Mouse (Mus musculus) bone marrow macrophage, adult 2 months (primary cell): ENCODE results near the gene Ntrk2.

Experiments used
- CTCF ChIP-seq: IDR thresholded peaks from 2 replicates; pipeline ENCODE4 v1.5.1; 2012; ENCODE audit warnings: low read depth, mild to moderate bottlenecking, low read length, moderate library complexity
- POLR2A ChIP-seq: IDR thresholded peaks from 2 replicates; pipeline ENCODE4 v1.6.1; 2012; ENCODE audit warnings: mild to moderate bottlenecking, low read depth, low read length, borderline replicate concordance

DNA sequence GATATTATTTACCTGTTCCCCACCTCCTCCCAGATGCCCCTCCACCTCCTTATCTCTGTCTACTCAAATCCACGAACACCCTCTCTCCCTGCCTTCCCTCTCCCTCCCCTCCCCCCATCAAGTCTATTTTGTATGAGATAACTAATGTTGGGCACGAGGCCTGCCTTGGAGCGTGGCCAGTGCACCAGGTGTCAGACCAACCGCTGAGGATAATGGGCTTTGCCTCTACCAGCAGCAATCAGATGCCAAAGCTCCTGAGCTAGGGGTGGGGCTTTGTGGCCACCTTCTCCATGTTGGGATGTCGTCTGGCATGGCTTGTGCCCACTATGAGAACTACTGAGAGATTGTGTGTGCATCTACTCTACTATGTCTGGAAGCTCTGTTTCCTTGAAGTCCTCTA lies 161.8 kb downstream of the Ntrk2 start:
- TF ChIP-seq CTCF (no peak), POLR2A (no peak)
